Mouse (Mus musculus): Measurements from ENCODE around the gene Pgc. TPM values are rescaled to one million over a fixed set of nuclear protein-coding genes. Genes with fewer than 3 reads are reported as not detected.

Pgc gene
- polyA plus RNA-seq, 1 experiment: not detected

DNA sequence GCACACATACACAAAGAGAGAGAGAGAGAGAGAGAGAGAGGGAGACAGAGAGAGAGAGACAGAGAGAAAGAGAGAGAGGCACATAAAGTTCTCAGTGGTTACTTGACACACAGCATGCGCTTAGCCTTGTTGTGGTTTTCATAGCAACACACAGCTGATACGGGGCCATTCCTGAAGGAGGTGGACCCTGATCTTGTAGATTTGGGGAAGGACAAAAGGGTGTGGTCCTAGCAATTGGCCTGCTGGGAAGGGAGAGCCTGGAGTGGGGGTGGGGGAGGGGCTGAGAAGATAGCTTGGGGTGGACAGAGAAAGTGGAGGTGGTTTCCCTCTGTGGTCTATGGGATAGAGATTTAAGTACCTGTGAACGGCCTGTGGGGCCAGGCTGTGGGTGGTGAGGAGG is 16.6 kb upstream of the Pgc start:
- DNase-seq (ENCODE audit: low read depth): no peak
- TF ChIP-seq POLR2A (IDR thresholded peaks at IDR 0.05; ENCODE audit: borderline replicate concordance, extremely low read depth, insufficient read depth, insufficient read length, poor library complexity, severe bottlenecking) (no peak), CTCF (IDR thresholded peaks at IDR 0.05; ENCODE audit: borderline replicate concordance, extremely low read depth, insufficient read depth, insufficient read length) (no peak)

DNA sequence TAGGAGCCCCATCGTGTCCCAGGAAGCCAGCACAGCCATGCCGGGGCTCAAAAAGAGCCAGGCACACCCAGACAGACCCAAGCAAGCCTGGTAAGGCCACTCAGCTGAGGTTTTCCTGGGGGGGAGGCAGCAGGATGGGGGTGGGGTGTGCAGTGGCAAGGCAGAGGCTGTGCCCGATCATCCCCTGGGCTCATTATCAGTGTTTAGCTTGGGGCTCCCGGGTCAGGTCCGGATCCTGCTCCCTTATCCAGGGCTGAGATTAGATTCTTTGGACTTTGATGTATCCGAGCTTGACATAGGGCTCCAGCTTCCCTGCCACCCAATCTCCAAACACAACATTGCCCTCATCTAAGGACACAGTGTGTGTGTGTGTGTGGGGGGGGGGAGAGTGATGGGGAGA is 14.8 kb upstream of the Pgc start:
- no peak for DNase-seq (ENCODE audit: low read depth)
- no peak for TF ChIP-seq POLR2A (IDR thresholded peaks at IDR 0.05; ENCODE audit: borderline replicate concordance, extremely low read depth, insufficient read depth, insufficient read length, poor library complexity, severe bottlenecking)
- no peak for TF ChIP-seq CTCF (IDR thresholded peaks at IDR 0.05; ENCODE audit: borderline replicate concordance, extremely low read depth, insufficient read depth, insufficient read length)

- TF ChIP-seq POLR2A (IDR thresholded peaks at IDR 0.05; ENCODE audit: borderline replicate concordance, extremely low read depth, insufficient read depth, insufficient read length, poor library complexity, severe bottlenecking): no peak
- TF ChIP-seq CTCF (IDR thresholded peaks at IDR 0.05; ENCODE audit: borderline replicate concordance, extremely low read depth, insufficient read depth, insufficient read length): no peak
- DNase-seq (ENCODE audit: low read depth): peak; percentile 12
These were observed 13.6 kb upstream of the Pgc start for GRCm38 (mm10) chr17:47712889-47713571.

GRCm38 (mm10) chr17:47715037-47715436 is 11.6 kb upstream of the Pgc start:
- no peak for TF ChIP-seq CTCF (IDR thresholded peaks at IDR 0.05; ENCODE audit: borderline replicate concordance, extremely low read depth, insufficient read depth, insufficient read length)
- TF ChIP-seq POLR2A (IDR thresholded peaks at IDR 0.05; ENCODE audit: borderline replicate concordance, extremely low read depth, insufficient read depth, insufficient read length, poor library complexity, severe bottlenecking): no peak
- DNase-seq (ENCODE audit: low read depth): no peak

GRCm38 (mm10) chr17:47721183-47721582 is 5.5 kb upstream of the Pgc start:
- no peak for DNase-seq (ENCODE audit: low read depth)
- TF ChIP-seq CTCF (IDR thresholded peaks at IDR 0.05; ENCODE audit: borderline replicate concordance, extremely low read depth, insufficient read depth, insufficient read length) (no peak), POLR2A (IDR thresholded peaks at IDR 0.05; ENCODE audit: borderline replicate concordance, extremely low read depth, insufficient read depth, insufficient read length, poor library complexity, severe bottlenecking) (no peak)

DNA sequence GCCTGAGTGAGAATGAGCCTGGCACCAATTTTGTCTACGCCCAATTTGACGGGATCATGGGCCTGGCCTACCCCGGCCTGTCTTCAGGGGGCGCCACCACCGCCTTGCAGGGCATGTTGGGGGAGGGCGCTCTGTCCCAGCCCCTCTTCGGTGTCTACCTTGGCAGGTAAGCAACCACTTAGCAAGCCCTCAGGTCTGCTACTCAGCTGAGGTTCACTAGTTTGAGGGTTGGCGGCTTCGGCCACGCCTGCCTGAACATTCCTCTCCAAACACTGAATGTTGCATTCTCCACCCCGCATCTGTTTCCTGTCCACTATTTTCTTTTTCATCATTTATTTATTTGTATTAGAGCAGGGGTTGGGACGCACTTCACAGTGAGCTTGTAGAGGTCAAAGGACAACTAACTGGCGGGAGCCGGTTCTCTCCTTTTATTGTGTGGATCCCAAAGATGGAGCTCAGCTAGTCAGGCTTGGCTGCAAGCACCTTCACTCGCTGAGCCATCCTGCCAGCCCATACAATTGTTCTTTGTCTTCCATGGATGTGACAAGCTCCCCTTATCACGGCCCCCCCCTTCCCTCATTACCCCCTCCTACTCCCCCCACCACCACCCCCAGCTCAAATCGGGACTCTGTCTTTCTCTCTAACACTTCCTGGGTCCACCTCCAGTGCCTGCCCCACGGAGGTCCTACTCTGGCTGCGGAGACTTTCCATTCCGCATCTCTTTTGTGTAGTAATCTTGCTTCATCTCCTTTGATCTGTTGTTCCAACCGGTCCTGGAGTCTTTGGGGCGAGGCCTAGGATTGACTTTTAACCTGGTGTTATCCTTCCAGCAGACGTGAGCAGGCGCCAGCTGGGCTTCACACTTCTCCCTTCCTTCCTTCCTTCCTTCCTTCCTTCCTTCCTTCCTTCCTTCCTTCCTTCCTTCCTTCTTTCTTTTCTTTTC is 4.3 kb downstream of the Pgc start:
- TF ChIP-seq POLR2A (IDR thresholded peaks at IDR 0.05; ENCODE audit: borderline replicate concordance, extremely low read depth, insufficient read depth, insufficient read length, poor library complexity, severe bottlenecking) (no peak), CTCF (IDR thresholded peaks at IDR 0.05; ENCODE audit: borderline replicate concordance, extremely low read depth, insufficient read depth, insufficient read length) (no peak)
- no peak for DNase-seq (ENCODE audit: low read depth)

- TF ChIP-seq CTCF (IDR thresholded peaks at IDR 0.05; ENCODE audit: borderline replicate concordance, extremely low read depth, insufficient read depth, insufficient read length) (no peak), POLR2A (IDR thresholded peaks at IDR 0.05; ENCODE audit: borderline replicate concordance, extremely low read depth, insufficient read depth, insufficient read length, poor library complexity, severe bottlenecking) (no peak)
- no peak for DNase-seq (ENCODE audit: low read depth)
These were observed 9.0 kb downstream of the Pgc start for GRCm38 (mm10) chr17:47735553-47736100.

DNA sequence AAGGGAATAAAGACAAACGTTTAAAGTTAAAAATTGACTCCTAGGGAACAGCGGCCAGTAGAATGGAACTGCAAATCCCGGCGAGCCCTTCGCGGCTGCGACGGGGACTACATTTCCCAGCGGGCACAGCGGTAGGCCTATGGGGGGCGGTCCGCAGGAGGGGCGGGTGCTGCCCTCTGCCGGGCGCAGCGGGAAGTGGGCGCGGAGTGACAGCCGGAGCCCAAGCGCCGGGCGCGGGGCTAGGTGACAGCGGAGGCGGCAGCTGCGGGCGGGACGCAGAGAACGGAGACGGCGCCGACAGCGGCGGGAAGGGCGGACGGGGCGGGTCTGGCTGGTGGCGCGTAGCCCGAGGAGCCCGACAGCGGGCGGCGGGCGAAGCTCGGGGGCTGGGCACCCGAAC is 10.2 kb downstream of the Pgc start, which contains the start of gene Tfeb:
Tfeb (plus strand) TSS at position 175 of the 400 bp plus-strand sequence.
- TF ChIP-seq CTCF (IDR thresholded peaks at IDR 0.05; ENCODE audit: borderline replicate concordance, extremely low read depth, insufficient read depth, insufficient read length) (peak; percentile 93), POLR2A (IDR thresholded peaks at IDR 0.05; ENCODE audit: borderline replicate concordance, extremely low read depth, insufficient read depth, insufficient read length, poor library complexity, severe bottlenecking) (no peak)
- DNase-seq (ENCODE audit: low read depth): peak; percentile 96

- TF ChIP-seq POLR2A (IDR thresholded peaks at IDR 0.05; ENCODE audit: borderline replicate concordance, extremely low read depth, insufficient read depth, insufficient read length, poor library complexity, severe bottlenecking) (no peak), CTCF (IDR thresholded peaks at IDR 0.05; ENCODE audit: borderline replicate concordance, extremely low read depth, insufficient read depth, insufficient read length) (no peak)
- peak; percentile 63 for DNase-seq (ENCODE audit: low read depth)
These were observed 10.8 kb downstream of the Pgc start for GRCm38 (mm10) chr17:47737271-47738065.

DNA sequence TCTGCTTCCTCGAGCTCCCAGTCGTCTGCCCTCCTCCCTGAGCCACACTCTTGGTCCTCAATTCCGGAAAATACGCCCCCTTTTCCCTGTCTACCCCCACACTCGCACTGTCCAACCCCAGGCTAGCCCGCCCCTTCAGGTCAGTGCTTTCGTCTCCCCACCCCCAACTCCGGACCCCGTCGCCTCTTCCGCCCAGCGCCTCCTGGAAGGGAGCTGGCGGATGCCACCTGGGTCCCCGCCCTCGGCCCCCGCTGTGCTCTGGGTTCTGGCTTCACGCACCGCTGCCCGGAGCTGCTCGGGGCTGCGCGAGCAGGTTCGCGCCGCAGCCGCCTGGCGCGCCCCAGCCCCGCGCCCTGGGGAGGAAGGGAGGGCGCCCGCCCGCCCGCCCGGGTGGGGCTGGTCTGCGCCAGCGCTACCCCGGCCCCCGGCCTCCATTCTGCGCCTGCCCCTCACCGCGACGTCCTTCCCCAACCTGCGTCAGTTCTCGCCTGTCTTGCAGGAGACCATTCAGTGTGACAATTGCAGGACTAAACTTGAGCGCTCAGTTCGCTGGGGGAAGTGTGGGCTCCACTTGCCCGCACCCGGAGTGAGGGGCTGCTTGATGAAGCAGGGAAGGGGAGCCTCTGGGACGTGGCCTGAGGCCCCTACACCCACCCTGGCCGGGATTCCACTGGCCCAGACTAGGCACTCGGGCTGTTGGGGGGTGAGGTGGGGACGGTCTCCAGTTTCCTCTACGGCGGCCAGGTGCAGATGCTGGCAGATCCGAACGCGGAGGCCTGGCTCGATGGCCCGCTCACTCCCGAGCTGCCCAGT is 11.6 kb downstream of the Pgc start:
- peak; percentile 29 for DNase-seq (ENCODE audit: low read depth)
- no peak for TF ChIP-seq POLR2A (IDR thresholded peaks at IDR 0.05; ENCODE audit: borderline replicate concordance, extremely low read depth, insufficient read depth, insufficient read length, poor library complexity, severe bottlenecking)

Data from brain, embryonic 14.5 days (tissue).